Mouse (Mus musculus) lung, postnatal 0 days (tissue): ENCODE data around the gene Cops6. TPM values are rescaled to one million over a fixed set of nuclear protein-coding genes. Genes with fewer than 3 reads are reported as not detected.

Source experiments
- ATAC-seq: fragments of 200-750 bp; cut with Nextera tagmentation; 2 replicates; pipeline ENCODE4 v1.8.0; 2017; ENCODE audit warnings: moderate library complexity
- DNase-seq: peaks from one replicate; pipeline ENCODE4 v3.0.0-alpha.2; 2016; ENCODE audit warnings: low spot score
- H3K27ac ChIP-seq: fragments of 300-500 bp; sonication (generic); 2 replicates; pipeline ENCODE4 v1.5.1; 2014; ENCODE audit warnings: antibody characterized with exemption, mild to moderate bottlenecking, low read length, mixed read lengths
- H3K27me3 ChIP-seq: fragments of 300-500 bp; sonication (generic); replicated peaks from 2 replicates; pipeline ENCODE4 v1.6.1; 2014; ENCODE audit warnings: low read length, mixed read lengths; ENCODE audit not compliant: insufficient read depth
- H3K36me3 ChIP-seq: fragments of 300-500 bp; sonication (generic); 2 replicates; pipeline ENCODE4 v1.6.1; 2014; ENCODE audit warnings: low read length, mixed read lengths; ENCODE audit not compliant: insufficient read depth
- H3K4me1 ChIP-seq: fragments of 300-500 bp; sonication (generic); 2 replicates; pipeline ENCODE4 v1.6.1; 2014; ENCODE audit warnings: antibody characterized with exemption, low read depth, low read length, mixed read lengths; ENCODE audit not compliant: insufficient read depth
- H3K4me2 ChIP-seq: fragments of 300-500 bp; sonication (generic); replicated peaks from 2 replicates; pipeline ENCODE4 v1.6.1; 2014; ENCODE audit warnings: low read depth, mild to moderate bottlenecking, low read length, moderate library complexity, mixed read lengths
- H3K4me3 ChIP-seq: fragments of 300-500 bp; sonication (generic); 2 replicates; pipeline ENCODE4 v1.5.1; 2014; ENCODE audit warnings: low read depth, low read length
- H3K9ac ChIP-seq: fragments of 300-500 bp; sonication (generic); replicated peaks from 2 replicates; pipeline ENCODE4 v1.6.1; 2014; ENCODE audit warnings: low read depth, mild to moderate bottlenecking
- H3K9me3 ChIP-seq: fragments of 300-500 bp; sonication (generic); 2 replicates; pipeline ENCODE4 v1.6.1; 2016; ENCODE audit warnings: low read length, mixed read lengths
- CTCF ChIP-seq: IDR thresholded peaks from 2 replicates; pipeline ENCODE4 v1.5.1; 2016; ENCODE audit warnings: antibody characterized with exemption, mild to moderate bottlenecking
- EP300 ChIP-seq: IDR thresholded peaks from 2 replicates; pipeline ENCODE4 v1.6.1; 2016; ENCODE audit warnings: antibody characterized with exemption, mild to moderate bottlenecking, control low read depth
- WGBS: fragments of 180-500 bp; shearing (Covaris S2); extraction: QIAGEN DNeasy Blood & Tissue Kit; methylation state at CpG from one replicate; pipeline ENCODE4 v1.1.7; 2014; 5-methylcytosine and 5-hydroxymethylcytosine counted together
- polyA plus RNA-seq: library from polyadenylated mRNA; unstranded; fragments of >200 nt; fragmentation: Nextera tagmentation; extraction: Ambion mirVana; gene quantifications from 2 replicates; pipeline ENCODE4 v1.2.1, GENCODE M21; 2015

Cops6 gene
- polyA plus RNA-seq, 1 experiment from 2014 or later: 173 TPM

DNA sequence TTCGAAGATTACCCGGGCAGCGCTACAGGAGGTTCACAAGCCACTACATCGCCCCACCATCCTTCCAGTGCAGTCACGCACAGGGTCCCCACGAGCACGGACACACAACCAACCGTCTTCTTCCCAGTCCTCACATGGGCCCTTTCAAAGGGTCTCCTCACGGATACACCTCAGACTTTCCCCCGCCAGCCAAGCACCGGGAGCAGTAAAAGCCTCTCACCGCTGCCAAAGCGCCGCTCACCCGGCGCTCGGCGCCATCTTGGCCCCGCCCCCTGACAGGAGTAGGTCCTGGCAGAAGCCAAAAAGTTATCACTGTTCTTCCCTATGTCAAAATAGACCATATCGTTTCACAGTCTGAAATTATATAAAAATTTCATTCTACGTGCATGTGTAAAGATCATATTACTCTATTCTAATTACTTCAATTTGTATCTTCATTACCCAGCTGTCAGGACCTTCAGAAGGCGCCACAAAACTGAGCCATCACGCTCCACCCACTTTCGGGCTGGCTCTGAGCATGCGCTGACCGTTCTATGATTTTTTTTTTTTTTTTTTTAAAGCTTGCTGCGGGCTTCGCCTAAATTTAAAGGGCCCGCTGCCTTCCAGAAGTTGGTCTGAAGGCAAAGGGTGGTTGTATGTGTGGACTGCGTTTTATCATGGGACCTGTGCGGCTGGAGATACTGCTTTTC is 26.2 kb downstream of the Cops6 start, which contains the start of the genes Taf6 and Cnpy4:
TSS of gene Taf6 (minus strand) at position 502 of the 689 bp plus-strand sequence.
TSS of gene Cnpy4 (plus strand) at position 536 of the 689 bp plus-strand sequence.
- TF ChIP-seq EP300 (peak; percentile 100), CTCF (no peak)

DNA sequence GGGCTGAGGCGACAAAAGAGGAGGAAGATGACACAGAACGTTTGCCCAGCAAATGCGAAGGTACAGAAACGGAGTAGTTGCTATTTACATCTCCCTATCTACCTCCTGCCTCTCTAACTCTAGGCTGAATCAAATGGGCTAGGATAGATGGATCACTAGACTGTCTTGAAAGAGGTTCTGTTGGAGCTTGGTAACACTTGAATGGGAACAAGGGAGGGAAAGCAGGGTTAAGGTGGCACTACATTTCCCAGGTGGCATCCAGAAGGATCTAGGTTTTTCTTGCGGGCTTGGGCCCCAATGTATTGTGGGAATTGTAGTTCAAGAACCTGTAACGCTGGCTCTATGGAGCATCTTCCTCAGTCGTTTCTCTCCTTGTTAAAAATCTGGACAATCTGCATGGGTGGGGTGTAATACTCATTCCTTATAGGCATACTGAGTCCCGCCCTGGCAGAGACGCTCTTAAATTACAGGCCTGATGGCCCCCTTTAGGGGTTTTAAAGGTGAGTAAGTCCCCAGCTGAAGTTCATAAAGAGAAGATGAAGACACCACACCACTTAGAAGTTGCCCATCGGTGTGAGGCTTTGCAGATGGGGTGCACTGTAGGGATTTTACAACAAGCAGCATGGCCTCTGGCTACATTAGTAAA is 26.9 kb downstream of the Cops6 start:
- Histone ChIP-seq H3K4me2 (peak overlapping the region; percentile 52), H3K27me3 (no peaks in the 10 kb centered on the region), H3K9ac (peak overlapping the region; percentile 32), H3K36me3 (0 out of 2 replicates have a peak, but pooled peaks cover 4% of the 10 kb centered on the region), H3K27ac (0 out of 2 replicates have a peak overlapping the region, but pooled peaks have one; percentile 10), H3K9me3 (no peaks in the 10 kb centered on the region), H3K4me1 (peaks cover 5% of the 10 kb centered on the region; the same call in 1 of the 2 replicates), H3K4me3 (peak overlapping the region; percentile 79)
- DNase-seq: peak; percentile 94
- TF ChIP-seq CTCF (no peak), EP300 (no peak)
- peak; percentile 90 for ATAC-seq
- under 1% methylated on average over 10 of the region's 10 CpGs for WGBS

More for the DNA sequence above, 26.2 kb downstream of the Cops6 start, which contains the start of the genes Taf6 and Cnpy4:
- peak within 1 kb of the TSS; percentile 34; the same call in 1 of the 2 replicates for H3K27ac ChIP-seq
- peaks cover 5% of the 10 kb centered on the region; the same call in 1 of the 2 replicates for H3K4me1 ChIP-seq
- H3K27me3 ChIP-seq: no peaks in the 10 kb centered on the region
- 2% methylated on average over 31 of the region's 31 CpGs for WGBS
- H3K4me3 ChIP-seq: peak within 1 kb of the TSS; percentile 79
- DNase-seq (peak; percentile 92), ATAC-seq (peak; percentile 93)
- peaks cover 9% of the 10 kb centered on the region; the same call in 1 of the 2 replicates for H3K36me3 ChIP-seq
- H3K9me3 ChIP-seq: no peaks in the 10 kb centered on the region
- peak within 1 kb of the TSS; percentile 52 for H3K4me2 ChIP-seq
- peak within 1 kb of the TSS; percentile 32 for H3K9ac ChIP-seq

DNA sequence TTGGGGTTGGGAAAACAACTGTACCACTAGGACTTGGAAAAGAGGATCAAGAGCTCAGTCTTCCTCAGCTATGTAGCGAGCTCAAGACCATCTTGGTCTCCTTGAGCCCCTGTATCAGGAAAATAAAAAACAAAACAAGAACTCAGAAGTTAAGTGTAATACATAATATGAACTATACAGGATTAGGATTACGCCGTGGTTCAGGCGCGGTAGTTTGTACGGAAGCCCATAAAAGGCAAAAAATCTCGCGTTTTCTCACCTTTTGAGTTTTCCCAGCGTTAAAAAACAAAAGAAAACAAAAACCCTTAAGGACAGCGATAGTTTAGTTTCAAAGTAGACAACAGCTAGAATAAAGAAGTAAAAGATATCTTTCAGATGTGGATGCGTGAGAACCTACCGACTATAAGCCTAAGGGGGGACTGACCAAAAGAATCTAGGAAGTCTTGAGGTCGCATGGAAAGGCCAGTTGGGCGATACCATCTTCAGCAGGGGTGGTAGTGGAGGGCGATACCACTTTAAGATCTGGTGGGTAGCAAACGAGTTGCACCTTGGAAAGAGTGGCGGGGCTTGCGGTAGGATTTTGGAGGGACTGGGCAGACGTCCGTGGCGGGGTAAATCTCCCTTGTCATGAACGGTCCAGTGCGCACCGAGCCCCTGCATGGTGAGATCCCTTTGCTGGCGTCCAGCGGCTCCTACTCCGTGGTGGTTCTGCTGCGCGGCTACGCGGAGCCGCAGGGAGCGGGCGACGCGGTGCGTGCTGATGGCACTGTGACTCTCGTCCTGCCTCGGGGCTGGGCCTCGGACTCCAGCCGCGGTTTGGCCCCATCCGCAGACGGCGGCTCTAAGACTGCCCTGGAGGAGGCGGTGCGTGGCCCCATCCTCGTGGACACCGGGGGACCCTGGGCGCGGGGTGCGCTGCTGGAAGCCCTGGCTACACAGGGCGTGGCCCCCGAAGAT is 33.2 kb downstream of the Cops6 start, which contains the start of gene Mblac1:
TSS of gene Mblac1 (plus strand) at position 544 of the 957 bp plus-strand sequence.
- peak; percentile 90 for DNase-seq
- TF ChIP-seq CTCF (no peak; the same call in 1 of the 2 replicates), EP300 (0 out of 2 replicates have a peak, but pooled peaks have one; percentile 21)
- peak within 1 kb of the TSS; percentile 66 for H3K27ac ChIP-seq
- H3K4me1 ChIP-seq: peaks cover 4% of the 10 kb centered on the region; the same call in 1 of the 2 replicates
- H3K4me3 ChIP-seq: peak within 1 kb of the TSS; percentile 70
- no peaks in the 10 kb centered on the region for H3K27me3 ChIP-seq
- no peaks in the 10 kb centered on the region for H3K36me3 ChIP-seq
- peak within 1 kb of the TSS; percentile 64 for H3K9ac ChIP-seq
- H3K9me3 ChIP-seq: no peaks in the 10 kb centered on the region
- 5% methylated on average over 54 of the region's 54 CpGs for WGBS
- H3K4me2 ChIP-seq: peak within 1 kb of the TSS; percentile 86
- ATAC-seq: peak; percentile 90

DNA sequence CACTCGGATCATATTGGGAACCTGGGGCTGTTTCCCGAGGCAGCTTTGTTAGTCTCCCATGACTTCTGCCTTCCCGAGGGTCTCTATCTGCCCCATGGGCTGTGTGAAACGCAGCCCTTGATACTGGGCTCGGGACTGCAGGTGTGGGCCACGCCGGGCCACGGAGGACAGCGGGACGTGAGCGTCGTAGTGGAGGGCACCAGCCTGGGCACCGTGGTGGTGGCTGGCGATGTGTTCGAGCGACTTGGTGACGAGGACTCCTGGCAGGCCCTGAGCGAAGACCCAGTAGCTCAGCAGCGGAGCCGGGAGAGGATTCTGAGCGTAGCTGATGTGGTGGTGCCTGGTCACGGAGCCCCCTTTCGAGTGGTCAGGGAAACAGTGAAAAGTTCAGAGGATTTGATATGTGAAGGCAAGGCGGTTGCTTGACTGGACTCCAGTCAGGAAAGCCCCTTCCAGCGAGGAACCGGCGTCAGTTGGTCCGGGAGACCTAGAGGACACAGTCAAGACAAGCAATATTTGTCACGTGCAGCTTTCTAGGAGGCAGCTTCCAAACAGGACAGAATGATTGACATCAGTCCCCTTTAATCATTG is 34.0 kb downstream of the Cops6 start:
- peak overlapping the region; percentile 64 for H3K9ac ChIP-seq
- no peaks in the 10 kb centered on the region for H3K27me3 ChIP-seq
- no peaks in the 10 kb centered on the region for H3K36me3 ChIP-seq
- peak overlapping the region; percentile 70 for H3K4me3 ChIP-seq
- ATAC-seq (peak; percentile 51), DNase-seq (peak; percentile 37)
- TF ChIP-seq CTCF (0 out of 2 replicates have a peak, but pooled peaks have one; percentile 1), EP300 (no peak)
- no peaks in the 10 kb centered on the region for H3K9me3 ChIP-seq
- under 1% methylated on average over 29 of the region's 29 CpGs for WGBS
- H3K4me1 ChIP-seq: peaks cover 4% of the 10 kb centered on the region; the same call in 1 of the 2 replicates
- peak overlapping the region; percentile 86 for H3K4me2 ChIP-seq
- H3K27ac ChIP-seq: peak overlapping the region; percentile 66

DNA sequence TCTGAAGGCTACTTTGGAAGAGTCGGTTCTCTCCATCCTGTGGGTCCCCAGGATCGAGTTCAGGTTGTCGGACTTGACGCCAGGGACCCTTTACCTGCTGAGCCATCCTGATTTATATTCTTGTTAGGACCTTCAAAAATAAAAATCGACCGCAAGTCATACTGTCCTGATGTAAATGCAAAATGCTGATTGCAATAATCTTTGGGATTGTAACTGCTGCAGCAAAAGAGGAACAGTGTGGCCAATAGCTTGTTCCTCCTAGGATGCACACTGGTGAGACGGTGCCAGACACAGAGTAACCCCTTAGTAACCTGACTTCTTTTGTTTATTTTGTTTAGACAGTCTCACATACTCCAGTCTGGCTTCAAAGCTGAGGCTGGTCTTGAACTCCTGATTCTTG is 34.6 kb downstream of the Cops6 start:
- TF ChIP-seq CTCF (no peak), EP300 (no peak)
- no peak overlapping the region for H3K4me3 ChIP-seq
- no peaks in the 10 kb centered on the region for H3K36me3 ChIP-seq
- DNase-seq (no peak), ATAC-seq (no peak)
- no peaks in the 10 kb centered on the region for H3K9me3 ChIP-seq
- peak overlapping the region; percentile 86 for H3K4me2 ChIP-seq
- peak overlapping the region; percentile 64; the same call in 1 of the 2 replicates for H3K9ac ChIP-seq
- 65% methylated on average over 7 of the region's 7 CpGs for WGBS
- no peaks in the 10 kb centered on the region for H3K27me3 ChIP-seq
- 0 out of 2 replicates have a peak overlapping the region, but pooled peaks have one; percentile 66 for H3K27ac ChIP-seq
- H3K4me1 ChIP-seq: peaks cover 4% of the 10 kb centered on the region; the same call in 1 of the 2 replicates
